Mouse (Mus musculus): ENCODE data around the gene Ldb3.

GRCm38 (mm10) chr14:34626824-34627223, 38.3 kb upstream of the Ldb3 start:
- TF ChIP-seq CTCF (IDR thresholded peaks at IDR 0.05; ENCODE audit: extremely low read depth, insufficient read depth, low read length) (no peak), POLR2A (IDR thresholded peaks at IDR 0.05; ENCODE audit: extremely low read depth, insufficient read depth, low read length) (no peak)

All from cortical plate, adult 2 months (tissue).